In the genomic region with DNA sequence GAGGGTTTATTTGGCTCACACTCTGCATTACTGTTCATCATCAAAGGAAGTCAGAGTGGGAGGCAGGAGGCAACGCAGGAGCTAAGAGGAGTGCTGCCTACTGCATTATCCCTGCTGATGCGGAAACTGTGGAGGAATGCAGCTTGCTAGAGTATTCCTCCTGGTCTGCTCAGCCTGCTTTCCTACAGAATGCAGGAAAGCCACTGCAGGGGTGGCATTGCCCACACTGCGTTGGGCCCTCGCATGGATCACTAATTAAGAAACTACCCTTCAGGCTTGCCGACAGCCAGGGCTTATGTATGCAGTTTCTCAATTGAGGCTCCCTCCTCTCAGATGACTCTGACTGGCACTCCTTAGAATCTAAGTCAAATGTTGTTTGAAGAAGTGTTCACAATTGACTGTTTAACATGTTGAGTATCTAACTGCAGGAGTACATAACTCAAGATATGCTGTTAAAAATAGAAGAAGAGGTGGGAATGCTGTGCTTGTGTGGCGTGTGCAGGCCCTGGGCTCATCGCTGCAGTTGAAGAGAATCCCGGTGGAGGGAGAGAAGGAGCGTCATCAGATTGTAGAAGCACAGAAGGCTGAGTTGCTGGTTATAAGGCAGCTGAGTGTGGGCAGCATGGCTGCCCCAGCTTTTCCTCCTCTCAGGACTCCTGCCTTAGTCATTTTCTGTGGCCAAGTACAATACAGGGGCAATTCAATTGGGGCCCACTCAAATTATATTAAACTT, we compare ENCODE assay signal across 12 mouse cellular contexts.
DNase-seq lines count a peak whose midpoint lies in the region; ATAC-seq and TF ChIP-seq lines count a peak whose summit lies in the region.
"Had no signal": no experiment of that assay in that cellular context is flagged by ENCODE, and none has a peak within 500 bp of the region (broad histone marks: within the 10 kb centered on the region; RNA-seq: fewer than 3 reads in every experiment).

No protein-coding gene starts in this region.

- WGBS in midbrain, postnatal 0 days = 36% methylated on average over 9 of the region's 9 CpGs

- H3K9ac ChIP-seq in midbrain, postnatal 0 days (replicated peaks; ENCODE audit: low read length, poor library complexity, severe bottlenecking) = no peak overlapping the region

- no peak overlapping the region for H3K4me3 ChIP-seq in midbrain, postnatal 0 days (ENCODE audit: low read depth, low read length)

- TF ChIP-seq CTCF in midbrain, postnatal 0 days (IDR thresholded peaks at IDR 0.05) = no peak

- no peaks in the 10 kb centered on the region for H3K36me3 ChIP-seq in midbrain, postnatal 0 days (ENCODE audit: insufficient read depth, low read length)

- H3K27me3 ChIP-seq in midbrain, postnatal 0 days (ENCODE audit: insufficient read depth, low read length) = no peaks in the 10 kb centered on the region

- peak overlapping the region; percentile 8; the same call in 1 of the 2 replicates for H3K27ac ChIP-seq in midbrain, postnatal 0 days (ENCODE audit: low read depth, low read length)

- intact Hi-C loops in heart, postnatal 25 days (cut with DNase I) = no loop called here

- H3K9me3 ChIP-seq in midbrain, postnatal 0 days (ENCODE audit: low read length) = no peaks in the 10 kb centered on the region

- peak; percentile 61 for DNase-seq in heart, adult 11 months
- DNase-seq in heart, postnatal 25 days (ENCODE audit: low spot score) = no peak
- peak; percentile 8 for DNase-seq in layer of hippocampus, adult 9-10 months (ENCODE audit: low spot score)
- DNase-seq in layer of hippocampus, postnatal 10 days (ENCODE audit: low spot score in 2 of 2) = no peak
- DNase-seq in frontal cortex, postnatal 36 days (ENCODE audit: low spot score in 2 of 2) = peak; percentile 51 to 52
- DNase-seq in midbrain, postnatal 0 days (ENCODE audit: low spot score) = no peak
- no peak for DNase-seq in adrenal gland, adult 2 months
- DNase-seq in c-Kit-positive CD71-positive TER-119-positive erythroid progenitor cells, embryonic 14.5 days (ENCODE audit: low spot score) = no peak
- DNase-seq: adrenal gland, adult 8-10 months; cerebellum, adult 11-12 months; kidney, adult 18-20 months; lung, adult 18-20 months had no signal

- peaks cover 4% of the 10 kb centered on the region; the same call in 1 of the 2 replicates for H3K4me1 ChIP-seq in midbrain, postnatal 0 days (ENCODE audit: insufficient read depth, low read length)

- ATAC-seq in midbrain, postnatal 0 days (ENCODE audit: low FRiP score) = no peak

- H3K4me2 ChIP-seq in midbrain, postnatal 0 days (ENCODE audit: low read depth, low read length, poor library complexity, severe bottlenecking) = no peak overlapping the region

Comparison
In these comparisons a context has a peak if more than half of its experiments do, and no peak if none do; other contexts are left out.
1. DNase-seq: peak in heart, adult 11 months (single experiment), layer of hippocampus, adult 9-10 months (single experiment) and frontal cortex, postnatal 36 days (2 of 2); none in heart, postnatal 25 days (single experiment), layer of hippocampus, postnatal 10 days (0 of 2), midbrain, postnatal 0 days (single experiment), adrenal gland, adult 2 months (single experiment) and c-Kit-positive CD71-positive TER-119-positive erythroid progenitor cells, embryonic 14.5 days (single experiment).